Mouse (Mus musculus): ENCODE data around the gene Gstm7.
"Not testable (repeated sequence)": the region's sequence is repeated elsewhere in the genome, so short reads cannot be mapped to it uniquely, and the experiment has no call there.

DNA sequence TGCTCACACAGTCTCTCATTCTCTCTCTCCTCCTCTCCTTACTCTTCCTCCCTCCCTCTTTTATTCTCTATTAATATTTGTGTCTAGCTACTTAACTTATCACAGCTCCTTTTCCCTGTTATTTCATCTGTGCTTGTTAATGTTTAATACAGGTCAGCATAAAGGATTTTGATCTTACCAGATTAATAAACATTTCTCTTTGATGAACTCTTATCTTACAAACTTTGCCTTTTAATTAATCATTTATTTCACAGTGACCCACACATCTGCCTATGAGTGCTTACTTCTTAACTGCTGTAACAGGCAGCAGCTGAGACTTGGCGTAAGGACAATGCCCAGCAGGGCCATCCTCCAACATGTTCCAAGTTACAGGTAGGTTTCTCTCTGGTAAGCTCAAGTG, 17.8 kb upstream of the Gstm7 start:
- not testable (repeated sequence) for TF ChIP-seq CTCF (IDR thresholded peaks at IDR 0.05; ENCODE audit: low read depth, low read length); GATA1 (IDR thresholded peaks at IDR 0.05; ENCODE audit: borderline replicate concordance, low read length)
